Mouse (Mus musculus): ENCODE data around the gene Rhof.

- no peak for TF ChIP-seq CTCF (conservative IDR thresholded peaks at IDR 0.05; ENCODE audit: insufficient read depth, insufficient read length, low read depth, low read length)
- no peak for TF ChIP-seq POLR2A (IDR thresholded peaks at IDR 0.05; ENCODE audit: low read depth, low read length)
These were observed 5.5 kb downstream of the Rhof start for GRCm38 (mm10) chr5:123127031-123127430.

Data from kidney, adult 2 months (tissue).